Mouse (Mus musculus) regulatory T cell (primary cell): ENCODE measurements at regions not wholly inside any gene's neighbourhood (a gene's known extent, or its start where the extent isn't known, plus 50 kb on each side); places are given as distances from the start of the nearest gene placed in this dataset.

Experiments used
- in situ Hi-C: fragments of 300-600 bp; cut with MboI, MseI; formaldehyde crosslinking; loops from one replicate; pipeline ENCODE4 v1.15.1; 2025; ENCODE audit warnings: high pct_unique_total_duplicates

DNA sequence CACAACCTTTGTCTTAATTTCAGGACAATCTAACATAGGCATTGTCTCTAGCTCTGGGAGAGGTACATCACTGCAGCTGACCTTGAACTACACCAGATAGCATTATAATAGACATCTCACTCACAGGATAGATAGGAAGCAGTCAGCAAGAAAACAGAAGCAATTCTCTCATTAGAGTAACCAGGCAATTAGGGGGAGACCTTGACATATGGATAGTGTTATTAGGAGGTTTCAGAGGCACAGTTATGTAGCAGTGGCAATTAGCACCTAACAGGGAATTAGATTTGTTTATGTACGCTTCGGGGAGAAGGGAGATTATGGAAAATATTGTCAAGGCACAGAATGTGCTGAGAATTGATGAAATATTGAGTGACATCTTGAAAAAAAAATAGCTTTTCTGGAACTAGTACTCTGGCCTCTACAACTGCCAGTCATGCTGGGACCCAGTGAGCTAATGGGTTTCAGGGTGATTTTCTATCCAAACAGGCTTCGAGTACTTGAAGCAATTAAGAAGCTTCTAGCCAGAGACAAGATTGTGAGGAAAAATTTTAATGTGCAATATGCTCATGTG lies 216.8 kb upstream of the Aco1 start:
- in situ Hi-C loops: no loop called here

DNA sequence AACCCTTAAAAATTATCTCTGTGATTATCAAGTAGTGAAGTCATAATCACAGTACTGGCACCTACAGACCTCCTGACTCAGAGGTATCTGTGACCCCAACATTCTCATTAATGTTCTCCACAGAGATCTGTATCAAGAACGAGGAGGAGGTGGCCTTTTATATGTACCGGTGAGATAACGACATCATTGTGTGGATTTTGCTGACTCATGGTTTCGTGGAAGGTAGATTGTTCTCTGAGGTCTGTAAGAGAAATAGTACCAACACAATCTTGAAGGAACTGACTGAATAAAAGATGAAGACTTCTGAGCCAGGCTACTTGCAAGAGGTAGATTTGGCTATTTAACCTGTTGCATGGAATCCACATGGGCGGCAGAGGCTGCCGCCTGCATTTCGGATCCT lies 216.3 kb upstream of the Aco1 start:
- in situ Hi-C loops: no loop called here

DNA sequence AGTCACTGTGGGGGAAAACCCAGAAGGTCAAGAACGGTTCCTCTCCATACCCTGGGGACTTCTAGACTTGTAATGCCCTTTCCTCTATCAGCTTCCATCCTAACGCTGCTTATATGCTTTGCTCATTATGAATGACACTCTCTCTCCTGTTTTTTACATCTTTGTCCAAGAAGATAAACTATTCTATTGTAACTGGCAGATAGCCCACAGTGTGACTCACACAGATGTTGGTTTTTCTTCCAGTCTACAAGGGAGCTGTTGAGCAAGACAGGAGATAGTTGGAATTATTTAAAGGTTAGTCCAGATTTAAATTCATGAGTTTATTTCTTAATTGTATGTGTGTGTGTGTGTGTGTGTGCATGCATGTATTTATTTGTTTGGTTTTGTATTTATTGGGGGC lies 214.4 kb upstream of the Aco1 start:
- in situ Hi-C loops: no loop called here

DNA sequence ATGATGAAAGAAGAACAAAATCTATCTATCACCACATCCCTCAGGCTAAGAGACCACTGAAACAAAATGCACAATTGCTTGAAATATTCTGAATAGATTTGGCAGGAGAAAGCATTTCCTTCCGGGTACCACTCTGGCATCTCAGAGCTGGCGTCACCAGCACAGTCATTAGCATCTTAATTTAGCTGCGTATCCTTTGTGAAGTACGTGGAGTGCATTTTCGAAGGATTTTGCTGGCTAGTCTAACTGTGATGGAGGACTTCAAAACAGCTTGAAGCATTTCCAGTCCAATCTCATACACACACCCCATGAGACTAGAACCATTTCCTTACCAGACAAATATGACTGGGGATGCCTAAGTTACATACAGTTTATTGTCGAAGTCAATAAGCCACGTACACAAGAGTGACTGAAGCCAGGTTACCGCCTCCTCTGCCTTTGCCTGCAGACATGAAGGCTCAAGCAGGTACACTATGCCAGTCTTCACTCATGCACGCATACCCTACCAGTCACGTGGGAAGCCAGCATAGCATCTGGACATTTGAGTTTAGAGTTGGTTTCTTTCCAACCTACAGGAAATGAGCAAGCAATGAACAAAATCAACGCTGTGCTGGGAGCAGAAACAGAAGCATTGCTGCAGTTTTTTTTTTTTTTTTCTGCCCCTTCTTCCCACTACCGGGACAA lies 208.7 kb upstream of the Aco1 start:
- in situ Hi-C loops: no loop called here

DNA sequence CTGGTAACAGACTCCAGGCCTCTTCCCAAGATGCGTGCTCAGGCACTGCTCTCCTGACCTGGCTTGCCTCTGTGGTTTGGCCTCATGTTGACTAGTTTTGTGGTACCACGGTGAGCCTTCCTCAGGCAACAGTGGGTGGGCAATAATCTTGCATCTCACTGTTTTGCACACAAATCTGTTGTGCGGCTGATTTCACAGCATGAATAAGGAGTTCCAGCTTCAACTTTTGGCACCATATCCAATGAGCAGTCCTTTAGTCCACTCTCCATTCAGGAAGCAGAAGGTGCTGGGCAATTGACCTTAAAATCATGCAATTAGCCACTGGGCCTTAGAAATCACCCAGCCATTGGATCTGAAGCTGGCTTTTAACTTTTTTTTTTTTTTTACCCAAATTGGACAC lies 184.2 kb upstream of the Aco1 start:
- in situ Hi-C loops: no loop called here

DNA sequence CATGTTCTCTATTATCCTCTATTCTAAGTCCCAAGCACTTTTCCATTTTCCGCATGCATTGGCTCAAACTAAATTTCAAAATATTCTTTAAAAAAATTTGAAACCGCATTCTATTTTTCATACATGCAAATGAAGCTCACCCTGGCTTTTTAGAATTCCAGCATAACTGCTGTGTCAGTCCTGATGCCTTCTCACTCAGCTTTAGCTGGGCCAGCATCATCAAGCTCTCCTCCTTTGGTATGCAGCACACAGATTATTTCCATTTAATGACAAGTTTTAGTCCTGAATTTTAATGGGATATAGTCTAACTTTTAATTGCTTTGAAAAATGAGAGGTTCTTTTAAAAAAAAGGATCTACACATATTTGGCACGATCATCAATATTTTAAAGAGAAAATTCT lies 174.9 kb upstream of the Aco1 start:
- in situ Hi-C loops: no loop called here

DNA sequence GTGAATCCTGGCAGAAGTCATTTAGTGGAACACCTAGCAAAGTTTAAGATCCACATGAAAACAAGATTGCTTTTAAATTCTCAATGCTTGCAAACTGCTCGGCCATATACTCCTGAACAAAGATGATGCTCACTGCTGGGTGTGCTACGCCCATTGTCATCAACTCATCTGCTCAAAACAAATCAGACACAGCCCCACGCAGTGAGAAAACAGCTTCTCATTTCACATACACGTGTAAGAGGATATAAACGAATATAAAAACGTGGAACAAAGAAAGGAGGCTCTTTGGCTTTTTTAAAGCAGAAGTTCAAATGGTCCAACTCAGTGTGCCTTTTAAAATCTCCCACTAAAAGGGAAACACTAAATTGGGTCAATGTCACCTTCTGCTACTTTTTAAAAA lies 151.5 kb upstream of the Aco1 start:
- in situ Hi-C loops: no loop called here

DNA sequence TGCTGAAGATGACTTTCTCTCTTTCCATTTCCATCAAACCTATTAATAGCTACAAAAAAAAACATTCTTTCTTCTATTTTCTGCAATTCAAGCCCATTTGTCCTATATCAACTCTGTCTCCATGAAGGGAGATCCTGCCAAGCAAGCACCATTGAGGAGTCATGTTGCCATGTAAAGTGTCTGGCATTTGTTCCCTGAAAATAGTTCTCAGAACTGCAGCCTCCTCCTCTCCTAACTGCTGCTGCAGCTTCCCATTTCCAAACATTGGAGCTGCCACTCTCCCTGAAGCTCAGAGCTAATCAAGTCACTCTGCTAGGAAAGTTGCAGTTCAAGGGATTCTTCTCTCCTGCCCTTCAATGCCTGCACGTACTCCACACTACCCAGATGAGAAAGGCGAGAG lies 151.0 kb upstream of the Aco1 start:
- in situ Hi-C loops: no loop called here

DNA sequence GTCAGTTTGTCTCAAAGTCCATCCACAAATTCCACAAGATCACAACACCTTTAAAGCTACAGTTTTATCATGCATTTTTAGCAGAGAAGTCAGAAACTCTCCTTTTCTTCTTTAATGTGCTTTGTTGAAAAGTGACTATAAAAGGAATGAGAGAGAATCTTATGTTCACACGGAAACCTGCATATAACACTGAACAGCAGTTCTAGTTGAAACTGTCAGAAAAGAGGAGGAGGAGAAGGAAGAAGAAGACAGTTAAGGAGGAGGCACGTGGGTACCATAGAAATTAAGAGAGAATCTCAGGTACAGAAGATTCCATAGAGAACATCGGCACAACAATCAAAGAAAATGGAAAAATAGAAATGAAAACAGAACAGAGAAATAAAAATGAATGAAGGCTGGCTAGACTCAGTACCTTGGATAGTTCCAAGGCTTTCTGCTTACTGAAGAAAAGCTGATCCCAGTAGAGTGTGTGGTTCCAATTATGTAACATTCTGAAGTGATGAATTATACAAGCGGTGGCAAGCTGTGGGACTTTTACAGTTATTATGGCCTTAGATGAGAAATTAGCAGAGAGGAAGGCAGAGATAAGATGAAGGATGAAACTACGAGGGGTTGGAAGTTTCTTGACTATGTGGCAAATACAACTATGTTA lies 144.0 kb upstream of the Aco1 start:
- in situ Hi-C loops: no loop called here

DNA sequence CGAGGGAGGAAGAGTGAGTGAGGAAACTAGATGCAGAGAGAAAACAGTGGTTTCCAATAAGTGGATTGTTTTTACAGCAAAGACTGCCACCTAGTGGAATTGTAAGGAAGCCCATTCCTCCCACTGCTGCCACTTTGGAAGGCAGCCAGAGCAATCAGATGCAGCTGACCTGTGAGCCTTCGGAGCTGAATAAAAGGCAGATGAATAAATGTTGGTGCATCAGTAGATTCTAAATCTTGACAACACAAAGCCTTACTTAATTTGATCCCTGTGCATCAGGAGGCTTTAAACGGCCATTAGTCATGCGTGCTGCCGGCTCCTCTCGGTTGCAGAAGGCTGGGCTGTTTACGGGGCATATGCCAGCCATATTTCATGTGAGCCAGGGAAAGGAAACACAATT lies 128.2 kb upstream of the Aco1 start:
- in situ Hi-C loops: loop anchor here (10.0 kb wide), 1 partner anchor 240 kb away; no protein-coding TSS in a partner anchor

DNA sequence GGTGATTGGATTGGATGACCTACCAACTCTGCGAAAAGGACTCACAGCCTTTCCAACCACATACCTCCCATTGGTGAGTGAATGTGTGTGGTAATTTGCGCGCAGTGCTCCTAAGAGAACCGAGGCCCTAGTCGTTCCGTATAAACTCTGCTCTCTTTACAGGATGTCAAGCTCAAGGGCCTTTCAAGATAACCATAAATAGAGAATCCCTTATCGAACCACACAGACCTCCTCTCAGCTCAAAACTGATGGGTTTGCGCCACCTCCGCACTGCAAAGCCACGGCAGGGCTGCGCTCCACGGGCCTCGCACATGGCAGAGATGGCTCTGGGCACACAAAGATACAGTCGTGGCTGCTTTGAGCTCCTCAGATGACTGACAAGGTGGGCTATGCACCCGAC lies 126.0 kb upstream of the Aco1 start:
- in situ Hi-C loops: loop anchor here (10.0 kb wide), 1 partner anchor 242 kb away; no protein-coding TSS in a partner anchor

DNA sequence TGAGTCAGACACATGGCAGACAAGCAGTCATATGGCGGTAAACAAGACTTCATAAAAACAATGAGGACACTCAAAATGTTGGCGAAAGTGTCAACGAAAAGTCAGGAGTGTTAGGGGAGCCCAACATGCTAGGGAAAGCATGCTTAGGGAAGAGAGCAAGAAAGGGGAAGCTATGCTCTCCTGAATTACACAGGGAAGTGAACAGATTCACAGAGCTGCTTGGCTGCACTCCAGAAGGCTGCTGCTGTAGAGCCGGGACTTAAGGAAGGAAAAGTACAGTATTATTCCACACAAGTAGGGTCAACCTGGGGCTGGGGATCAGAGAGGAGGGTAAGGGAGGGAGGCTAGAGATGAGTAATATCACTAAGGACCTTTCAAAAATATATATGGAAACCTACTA lies 124.7 kb upstream of the Aco1 start:
- in situ Hi-C loops: loop anchor here (10.0 kb wide), 1 partner anchor 243 kb away; no protein-coding TSS in a partner anchor

DNA sequence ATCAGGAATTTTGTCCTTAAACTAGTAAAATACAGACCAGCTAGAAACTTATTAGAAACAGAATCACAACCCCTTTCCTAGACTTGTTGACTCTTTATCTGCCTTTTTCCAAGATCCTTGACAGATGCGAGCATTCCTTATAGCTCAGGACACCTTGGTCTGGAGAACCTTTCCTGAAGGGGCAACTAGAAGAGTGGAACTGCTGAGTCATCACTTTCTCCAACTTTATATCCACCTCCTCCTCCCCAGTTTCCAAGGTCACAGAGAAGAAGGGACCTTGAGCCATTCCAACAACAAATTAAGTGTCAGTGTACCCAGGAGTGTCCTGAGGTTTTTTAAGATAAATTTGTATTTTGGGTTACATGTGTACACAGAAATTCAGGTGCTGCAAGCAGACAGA lies 111.5 kb upstream of the Aco1 start:
- in situ Hi-C loops: no loop called here

DNA sequence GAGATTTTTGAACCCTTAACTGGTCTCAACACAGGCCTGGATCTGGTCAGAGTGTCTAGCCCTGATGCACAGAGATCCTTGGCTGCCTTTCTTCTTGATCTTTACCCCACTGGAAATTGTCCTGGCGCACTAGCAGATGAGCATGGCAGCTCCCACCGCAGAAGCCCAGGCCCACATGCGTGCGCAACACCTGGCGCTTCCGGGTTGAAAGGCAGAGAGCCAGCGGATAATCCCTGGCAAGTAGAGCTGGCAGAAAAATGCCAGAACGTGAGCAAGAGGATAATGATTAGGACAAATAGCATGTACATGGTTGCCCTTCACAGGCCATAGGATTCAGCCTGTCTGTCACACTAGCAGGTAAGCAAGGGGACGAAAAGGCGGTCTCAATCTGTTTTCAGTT lies 95.0 kb upstream of the Aco1 start:
- in situ Hi-C loops: no loop called here

DNA sequence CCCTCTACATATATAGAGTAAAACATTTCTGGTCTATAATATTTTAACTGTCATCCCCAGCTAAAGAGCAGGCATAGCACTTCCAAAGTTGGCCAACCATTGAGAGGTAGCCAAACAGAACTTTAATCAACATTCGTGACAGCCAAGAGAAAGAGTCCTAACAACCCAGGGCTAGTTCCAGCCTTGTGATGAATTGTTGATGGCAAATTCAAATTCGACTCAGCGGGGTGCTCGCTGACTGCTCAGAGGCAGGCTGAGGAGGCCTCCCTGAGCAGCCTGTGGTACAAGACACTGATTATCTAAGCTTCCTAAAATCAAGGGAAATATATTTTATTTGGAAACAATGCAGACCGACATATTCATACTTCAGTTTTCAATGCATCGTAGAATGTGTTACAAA lies 93.8 kb upstream of the Aco1 start:
- in situ Hi-C loops: no loop called here

DNA sequence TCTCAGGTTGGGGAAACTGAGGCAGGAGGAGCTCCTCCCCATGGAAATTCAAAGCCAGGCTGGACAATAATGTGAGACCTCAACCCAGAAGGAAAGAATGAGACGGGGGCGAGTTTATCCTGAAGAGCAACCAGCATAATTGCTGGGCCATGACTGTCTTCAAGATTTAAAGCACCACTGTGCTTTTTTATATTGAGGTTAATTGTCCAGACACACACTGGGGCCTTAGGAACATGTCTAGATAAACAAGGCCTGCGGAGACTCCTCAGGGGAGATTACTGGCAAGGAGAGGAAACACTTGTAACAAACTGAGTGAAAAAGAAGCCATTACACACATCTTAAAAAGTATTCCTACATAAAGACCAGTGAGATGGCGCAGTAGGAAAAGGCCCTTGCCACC lies 91.0 kb upstream of the Aco1 start:
- in situ Hi-C loops: no loop called here

DNA sequence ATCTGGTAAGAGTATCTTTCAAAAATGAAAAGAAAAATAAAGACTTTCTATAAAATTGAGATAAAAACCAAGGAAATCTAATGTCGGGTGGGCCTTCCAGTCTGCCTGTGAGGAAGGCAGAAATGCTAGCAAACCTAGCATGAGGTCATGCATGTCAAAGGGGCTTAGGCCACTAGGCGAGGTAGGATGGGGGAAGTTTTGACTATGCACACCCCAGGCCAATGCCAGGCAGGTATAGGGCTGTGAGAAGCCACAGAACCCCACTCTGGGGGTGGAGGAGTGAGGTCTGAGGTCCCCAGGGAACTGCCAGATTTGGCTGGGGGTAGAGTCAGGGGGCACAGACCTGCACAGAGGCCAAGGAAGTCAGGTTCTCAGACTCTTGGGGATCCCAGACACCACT lies 89.5 kb upstream of the Aco1 start:
- in situ Hi-C loops: no loop called here

DNA sequence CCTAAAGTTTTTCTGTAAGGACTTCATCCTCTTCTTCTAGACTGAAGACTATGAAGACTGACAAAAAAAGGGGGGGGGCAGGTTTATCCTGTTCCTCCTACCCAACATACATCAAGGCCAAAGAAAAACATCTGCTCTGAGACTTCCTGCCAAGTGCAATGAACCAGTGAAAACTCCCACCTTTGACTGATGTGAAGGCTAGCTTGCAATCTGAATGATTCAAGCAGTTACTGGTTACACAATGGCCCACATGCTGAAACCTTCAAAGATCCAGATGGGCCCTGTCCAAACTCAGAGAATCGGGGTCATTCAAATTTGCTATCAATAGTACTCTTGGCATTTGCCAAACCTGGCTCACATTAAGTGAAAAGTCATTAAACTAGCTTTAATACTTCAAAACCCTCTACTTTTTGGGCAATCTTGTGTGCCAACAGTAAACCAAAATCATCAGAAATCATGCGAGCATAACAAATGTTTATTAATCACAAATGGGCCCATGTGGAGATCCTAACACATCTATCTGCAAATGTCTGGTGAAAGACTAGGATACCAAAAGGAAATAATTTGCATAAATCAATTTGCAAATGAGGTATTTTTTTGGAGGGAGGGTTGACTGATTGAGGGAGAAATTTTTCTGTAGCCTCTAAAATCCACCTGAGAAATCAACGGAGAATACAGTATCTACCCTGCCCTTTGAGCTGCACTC lies 79.0 kb upstream of the Aco1 start:
- in situ Hi-C loops: no loop called here

DNA sequence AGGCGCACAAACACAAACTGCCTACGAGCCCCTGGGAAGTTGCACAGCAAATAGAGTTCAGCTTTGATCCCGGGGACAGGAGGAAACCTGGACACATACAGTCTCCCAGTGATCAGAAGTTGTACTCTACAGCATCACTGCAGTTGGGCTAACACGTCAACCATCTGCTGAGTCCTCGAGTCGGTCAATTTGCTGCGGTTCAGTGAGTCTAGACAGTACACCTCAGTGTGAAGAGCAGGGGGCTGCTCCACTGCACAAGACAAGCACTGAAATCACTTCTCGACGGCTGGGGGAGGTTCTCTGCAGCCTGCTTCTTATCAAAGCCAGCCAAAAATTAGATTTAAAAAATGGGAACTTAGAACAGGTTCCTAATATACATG lies 78.4 kb upstream of the Aco1 start:
- in situ Hi-C loops: no loop called here

DNA sequence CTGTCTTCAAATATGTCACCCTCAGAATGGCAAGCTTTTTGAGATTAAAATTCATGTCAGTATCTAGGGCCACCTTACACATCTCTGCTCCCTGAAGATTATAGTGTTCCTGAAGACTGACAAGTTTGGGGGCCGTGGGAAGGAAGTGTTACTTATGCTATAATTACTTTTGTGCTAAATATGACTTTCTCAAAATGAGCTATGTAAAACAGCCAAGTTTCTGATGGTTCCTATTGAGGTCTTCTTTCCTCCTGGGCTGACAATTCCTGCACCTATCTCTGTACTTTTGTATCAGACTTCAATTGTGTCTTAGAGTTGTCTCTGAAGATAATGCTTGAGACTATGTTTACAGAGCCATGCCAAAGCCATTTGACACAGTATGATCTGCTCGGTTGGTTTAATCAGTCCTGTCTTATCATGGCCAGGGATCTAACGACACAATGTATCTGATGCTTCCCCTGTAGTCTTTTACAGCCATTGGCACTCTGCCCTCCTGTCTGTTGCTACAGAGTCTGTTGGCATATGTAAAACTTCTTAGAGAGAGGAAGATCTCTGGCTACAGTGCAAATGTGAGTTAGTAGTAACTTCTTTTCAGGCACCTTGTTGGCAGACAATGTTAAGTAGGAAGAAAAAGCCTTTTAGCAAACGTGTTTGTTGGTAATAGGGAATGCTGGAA lies 71.8 kb upstream of the Aco1 start:
- in situ Hi-C loops: no loop called here

DNA sequence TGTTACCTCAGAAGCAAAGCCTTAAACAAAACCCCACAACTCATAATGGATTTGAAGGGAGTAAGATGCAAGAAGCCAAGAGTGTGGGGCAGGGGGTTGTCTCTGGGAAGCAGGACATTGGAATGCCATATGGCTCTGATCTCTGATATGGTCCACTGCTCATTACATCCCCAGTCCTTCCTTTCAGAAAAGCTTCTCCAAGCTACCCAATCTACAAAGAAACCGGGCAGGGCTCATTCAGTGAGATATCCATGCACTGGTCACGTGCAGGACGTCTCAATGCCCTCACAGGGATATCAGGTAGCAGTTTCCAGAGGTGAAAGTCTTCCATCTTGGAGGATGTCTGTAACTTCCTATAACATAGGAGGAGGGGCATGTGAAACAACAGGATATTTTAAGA lies 61.8 kb upstream of the Aco1 start:
- in situ Hi-C loops: no loop called here

DNA sequence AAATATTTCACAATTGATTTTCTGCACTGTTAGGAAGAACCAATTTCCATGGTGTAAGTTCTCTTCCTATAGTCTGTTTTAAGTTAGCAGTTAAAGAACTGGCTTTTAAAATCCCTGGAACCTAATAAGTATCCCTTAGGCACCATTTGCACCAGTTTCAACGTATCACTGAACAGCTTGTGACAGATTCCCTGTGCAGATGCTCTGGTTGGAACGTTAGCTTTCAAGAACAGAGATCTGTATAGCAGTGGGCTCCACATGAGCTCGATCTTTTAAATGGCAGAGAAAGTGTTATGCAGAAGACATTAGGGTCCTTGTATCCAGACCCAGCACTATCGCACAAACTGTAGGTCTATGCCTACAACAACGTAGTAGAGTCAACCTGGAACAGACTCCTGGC lies 52.6 kb upstream of the Aco1 start:
- in situ Hi-C loops: no loop called here
